Comparison of ENCODE assay signal across 27 mouse cellular contexts in genomic region chr1:91572458-91572857, GRCm38 (mm10).
"Had no signal": no experiment of that assay in that cellular context is flagged by ENCODE, and none has a peak within 500 bp of the region (broad histone marks: within the 10 kb centered on the region; RNA-seq: fewer than 3 reads in every experiment).

No protein-coding gene starts in this region.

- H3K4me3 ChIP-seq: embryonic facial prominence, embryonic 10.5 days; embryonic facial prominence, embryonic 12.5 days; embryonic facial prominence, embryonic 13.5 days; embryonic facial prominence, embryonic 15.5 days; erythroblast, embryonic 14.5 days; forebrain, embryonic 10.5 days; forebrain, embryonic 12.5 days; forebrain, embryonic 13.5 days; forebrain, embryonic 15.5 days; gastrocnemius, adult 2 months; heart, adult 2 months had no signal

- H3K4me2 ChIP-seq: embryonic facial prominence, embryonic 12.5 days; embryonic facial prominence, embryonic 13.5 days; embryonic facial prominence, embryonic 15.5 days; forebrain, embryonic 12.5 days; forebrain, embryonic 13.5 days; forebrain, embryonic 15.5 days had no signal

- H3K9ac ChIP-seq: embryonic facial prominence, embryonic 12.5 days; embryonic facial prominence, embryonic 13.5 days; embryonic facial prominence, embryonic 15.5 days; forebrain, embryonic 12.5 days; forebrain, embryonic 13.5 days; forebrain, embryonic 15.5 days; forebrain, postnatal 0 days had no signal

- H3K36me3 ChIP-seq: embryonic facial prominence, embryonic 10.5 days; embryonic facial prominence, embryonic 12.5 days; embryonic facial prominence, embryonic 13.5 days; embryonic facial prominence, embryonic 15.5 days; forebrain, embryonic 10.5 days; forebrain, embryonic 12.5 days; forebrain, embryonic 15.5 days had no signal

- H3K27me3 ChIP-seq: embryonic facial prominence, embryonic 12.5 days; embryonic facial prominence, embryonic 13.5 days; embryonic facial prominence, embryonic 15.5 days; forebrain, embryonic 12.5 days; forebrain, embryonic 13.5 days; forebrain, embryonic 15.5 days had no signal

- DNase-seq: cerebellum, adult 9-10 months; cerebellum, adult 9-11 months; cerebellum, postnatal 10 days; cerebellum, postnatal 14 days; cerebellum, postnatal 25 days; cerebellum, postnatal 36 days; embryo, embryonic 11 days; forebrain, postnatal 0 days; gastrocnemius, adult 2 months; gastrocnemius, postnatal 10 days; gastrocnemius, postnatal 14 days; gastrocnemius, postnatal 25 days; gastrocnemius, postnatal 36 days; heart, adult 11 months; heart, adult 18-20 months; heart, adult 2 months had no signal

- H3K27ac ChIP-seq: embryonic facial prominence, embryonic 10.5 days; embryonic facial prominence, embryonic 12.5 days; embryonic facial prominence, embryonic 13.5 days; embryonic facial prominence, embryonic 15.5 days; forebrain, embryonic 10.5 days; forebrain, embryonic 12.5 days; forebrain, embryonic 13.5 days; forebrain, embryonic 15.5 days; gastrocnemius, adult 2 months; heart, adult 2 months had no signal

- ATAC-seq: forebrain, embryonic 13.5 days; forebrain, embryonic 14.5 days; forebrain, embryonic 15.5 days; forebrain, embryonic 16.5 days; forebrain, postnatal 0 days had no signal

- H3K9me3 ChIP-seq: embryonic facial prominence, embryonic 10.5 days; embryonic facial prominence, embryonic 12.5 days; embryonic facial prominence, embryonic 13.5 days; embryonic facial prominence, embryonic 15.5 days; forebrain, embryonic 10.5 days; forebrain, embryonic 12.5 days; forebrain, embryonic 13.5 days; forebrain, embryonic 15.5 days had no signal

- H3K4me1 ChIP-seq: embryonic facial prominence, embryonic 10.5 days; embryonic facial prominence, embryonic 12.5 days; embryonic facial prominence, embryonic 13.5 days; embryonic facial prominence, embryonic 15.5 days; forebrain, embryonic 10.5 days; forebrain, embryonic 12.5 days; forebrain, embryonic 13.5 days; forebrain, embryonic 15.5 days had no signal
